Mouse (Mus musculus): ENCODE data around the gene Scd1. TPM values are rescaled to one million over a fixed set of nuclear protein-coding genes. Genes with fewer than 3 reads are reported as not detected.

Scd1 gene
- 125 TPM for polyA plus RNA-seq (2015; fragmentation: Illumina TruSeq; extraction: RNeasy Lipid Tissue Mini Kit (QIAGEN cat#74804); ENCODE audit: low read depth, low replicate concordance)

GRCm38 (mm10) chr19:44407341-44408222, at the start of gene Scd1:
Gene Scd1, minus strand, starts transcription at chr19:44407879.

Other genes starting within 250 kb of the Scd1 start
- gene Pkd2l1, start 215.4 kb downstream of the Scd1 start, polyA plus RNA-seq (2015; fragmentation: Illumina TruSeq; extraction: RNeasy Lipid Tissue Mini Kit (QIAGEN cat#74804); ENCODE audit: low read depth, low replicate concordance): 1.1 TPM
- gene Scd3, start 204.6 kb downstream of the Scd1 start, polyA plus RNA-seq (2015; fragmentation: Illumina TruSeq; extraction: RNeasy Lipid Tissue Mini Kit (QIAGEN cat#74804); ENCODE audit: low read depth, low replicate concordance): 6.6 TPM
- 705 TPM for gene Scd2, start 114.2 kb downstream of the Scd1 start, polyA plus RNA-seq (2015; fragmentation: Illumina TruSeq; extraction: RNeasy Lipid Tissue Mini Kit (QIAGEN cat#74804); ENCODE audit: low read depth, low replicate concordance)
- 0.37 TPM for gene Scd4, start 74.8 kb downstream of the Scd1 start, polyA plus RNA-seq (2015; fragmentation: Illumina TruSeq; extraction: RNeasy Lipid Tissue Mini Kit (QIAGEN cat#74804); ENCODE audit: low read depth, low replicate concordance)
- 0.16 TPM for gene Wnt8b, start 85.6 kb upstream of the Scd1 start, polyA plus RNA-seq (2015; fragmentation: Illumina TruSeq; extraction: RNeasy Lipid Tissue Mini Kit (QIAGEN cat#74804); ENCODE audit: low read depth, low replicate concordance)
- 0.28 TPM for gene Sec31b, start 138.0 kb upstream of the Scd1 start, polyA plus RNA-seq (2015; fragmentation: Illumina TruSeq; extraction: RNeasy Lipid Tissue Mini Kit (QIAGEN cat#74804); ENCODE audit: low read depth, low replicate concordance)
- not detected for gene Gm20538, start 145.0 kb upstream of the Scd1 start, polyA plus RNA-seq (2015; fragmentation: Illumina TruSeq; extraction: RNeasy Lipid Tissue Mini Kit (QIAGEN cat#74804); ENCODE audit: low read depth, low replicate concordance)
- gene Ndufb8, start 147.6 kb upstream of the Scd1 start, polyA plus RNA-seq (2015; fragmentation: Illumina TruSeq; extraction: RNeasy Lipid Tissue Mini Kit (QIAGEN cat#74804); ENCODE audit: low read depth, low replicate concordance): 681 TPM
- gene Hif1an, start 155.0 kb upstream of the Scd1 start, polyA plus RNA-seq (2015; fragmentation: Illumina TruSeq; extraction: RNeasy Lipid Tissue Mini Kit (QIAGEN cat#74804); ENCODE audit: low read depth, low replicate concordance): 20.2 TPM

All from brain, adult 10 weeks (tissue).